In genomic region chr2:129606269-129606668, GRCm38 (mm10) we compare ENCODE assay signal across 12 mouse cellular contexts. TPM values are rescaled to one million over a fixed set of nuclear protein-coding genes. Genes with fewer than 3 reads are reported as not detected.
DNase-seq lines count a peak whose midpoint lies in the region; ATAC-seq lines count a peak whose summit lies in the region.
"Had no signal": no experiment of that assay in that cellular context is flagged by ENCODE, and none has a peak within 500 bp of the region (broad histone marks: within the 10 kb centered on the region; RNA-seq: fewer than 3 reads in every experiment).

No protein-coding gene starts in this region.

- no peak overlapping the region for H3K4me3 ChIP-seq in heart, embryonic 15.5 days
- H3K4me3 ChIP-seq: liver, embryonic 12.5 days had no signal

- no peak overlapping the region for H3K4me2 ChIP-seq in heart, embryonic 15.5 days
- H3K4me2 ChIP-seq: liver, embryonic 12.5 days had no signal

- no peaks in the 10 kb centered on the region for H3K9me3 ChIP-seq in heart, embryonic 15.5 days (replicated peaks)
- H3K9me3 ChIP-seq: liver, embryonic 12.5 days had no signal

- intact Hi-C loops in heart, postnatal 14 days (cut with DNase I): no loop called here
- intact Hi-C loops in heart, postnatal 10 days (cut with DNase I): no loop called here

- peaks cover 22% of the 10 kb centered on the region for H3K4me1 ChIP-seq in heart, embryonic 15.5 days (replicated peaks)

- 21% methylated on average over 8 of the region's 8 CpGs for WGBS in heart, embryonic 15.5 days

- no peak overlapping the region for H3K27ac ChIP-seq in heart, embryonic 15.5 days
- H3K27ac ChIP-seq: liver, embryonic 12.5 days had no signal

- 0 out of 2 replicates have a peak, but pooled peaks cover 2% of the 10 kb centered on the region for H3K36me3 ChIP-seq in heart, embryonic 15.5 days

- no peak overlapping the region for H3K9ac ChIP-seq in heart, embryonic 15.5 days
- H3K9ac ChIP-seq: liver, embryonic 12.5 days had no signal

- DNase-seq in heart, postnatal 14 days: no peak
- DNase-seq in right cerebral cortex, adult 18-20 months: peak; percentile 66
- DNase-seq in right cerebral cortex, postnatal 4 days: no peak
- DNase-seq in heart, postnatal 10 days: peak; percentile 45 to 67
- no peak for DNase-seq in kidney, postnatal 36 days
- no peak for DNase-seq in ovary, adult 18-20 months (ENCODE audit: low spot score)
- DNase-seq: cerebellum, postnatal 10 days; gastrocnemius, postnatal 25 days; layer of hippocampus, postnatal 36 days; thymus, postnatal 14 days had no signal

- H3K27me3 ChIP-seq in heart, embryonic 15.5 days: no peaks in the 10 kb centered on the region
- H3K27me3 ChIP-seq: liver, embryonic 12.5 days had no signal

- peak; percentile 59; the same call in 1 of the 2 replicates for ATAC-seq in heart, embryonic 15.5 days (replicated peaks; ENCODE audit: insufficient number of reproducible peaks, insufficient read depth, low FRiP score, low read depth)
- ATAC-seq: liver, embryonic 12.5 days had no signal

RNA-seq across cellular contexts. Expression of gene Sirpa, which starts 13.6 kb away (rescaled TPM):
- polyA plus RNA-seq in heart, embryonic 15.5 days (2015; fragmentation: Nextera tagmentation; extraction: Ambion mirVana): 13.8 and 20.1 TPM in 2 replicates
- 10 to 100 TPM; 27.1 to 28.7 TPM for total RNA-seq in heart, postnatal 14 days (2021)
- 10 to 100 TPM; 22.9 to 28.6 TPM for total RNA-seq in heart, postnatal 10 days (2021)

Comparison
In these comparisons a context has a peak if more than half of its experiments do, and no peak if none do; other contexts are left out.
1. DNase-seq: peak in right cerebral cortex, adult 18-20 months (single experiment) and heart, postnatal 10 days (2 of 2); none in heart, postnatal 14 days (0 of 2), right cerebral cortex, postnatal 4 days (single experiment), kidney, postnatal 36 days (0 of 2) and ovary, adult 18-20 months (single experiment).